Mouse (Mus musculus) CH12.LX (cell line): Measurements from ENCODE around the gene Zfhx3.

Experiments
- CHD2 ChIP-seq: IDR thresholded peaks from 2 replicates; pipeline ENCODE4 v1.6.1; 2011; ENCODE audit warnings: low read length, improper control_type of control experiment
- CTCF ChIP-seq, 2 experiments: IDR thresholded peaks in 1 of 2; conservative IDR thresholded peaks in 1 of 2; 2 replicates each; pipeline ENCODE4 v1.5.1; 2011 to 2012; ENCODE audit warnings: low read depth in 2 of 2, low read length in 2 of 2, improper control_type of control experiment in 1 of 2, inconsistent platforms in 1 of 2, mild to moderate bottlenecking in 1 of 2, moderate library complexity in 1 of 2
- GABPA ChIP-seq: IDR thresholded peaks from 2 replicates; pipeline ENCODE4 v1.6.1; 2012; ENCODE audit warnings: low read depth, low read length, improper control_type of control experiment, inconsistent platforms; ENCODE audit not compliant: insufficient replicate concordance
- MAFK ChIP-seq: IDR thresholded peaks from 2 replicates; pipeline ENCODE4 v1.6.1; 2011; ENCODE audit warnings: low read length, improper control_type of control experiment; ENCODE audit not compliant: insufficient replicate concordance
- MEF2A ChIP-seq: IDR thresholded peaks from 2 replicates; pipeline ENCODE4 v1.6.1; 2014; ENCODE audit warnings: low read depth, mild to moderate bottlenecking, inconsistent platforms, low read length, improper control_type of control experiment, borderline replicate concordance
- NRF1 ChIP-seq: IDR thresholded peaks from 2 replicates; pipeline ENCODE4 v1.6.1; 2014; ENCODE audit warnings: low read depth, mild to moderate bottlenecking, inconsistent platforms, low read length, improper control_type of control experiment, moderate library complexity
- POLR2A ChIP-seq: IDR thresholded peaks from 2 replicates; pipeline ENCODE4 v1.6.1; 2011; ENCODE audit warnings: low read depth, mild to moderate bottlenecking, improper control_type of control experiment, low read length
- RAD21 ChIP-seq: IDR thresholded peaks from 2 replicates; pipeline ENCODE4 v1.6.1; 2011; ENCODE audit warnings: low read depth, mild to moderate bottlenecking, low read length, improper control_type of control experiment, moderate library complexity
- RCOR1 ChIP-seq: conservative IDR thresholded peaks from 2 replicates; pipeline ENCODE4 v1.6.1; 2012; ENCODE audit warnings: low read depth, mild to moderate bottlenecking, inconsistent platforms, low read length, improper control_type of control experiment
- ZC3H11A ChIP-seq: IDR thresholded peaks from 2 replicates; pipeline ENCODE4 v1.6.1; 2012; ENCODE audit warnings: low read depth, mild to moderate bottlenecking, inconsistent platforms, low read length, improper control_type of control experiment

- TF ChIP-seq CTCF (conservative IDR thresholded peaks at IDR 0.05 in 1 of 2, IDR thresholded peaks at IDR 0.05 in 1 of 2; ENCODE audit: low read depth in 2 of 2, low read length in 2 of 2) (no peak), POLR2A (no peak), ZC3H11A (no peak), RAD21 (no peak), NRF1 (no peak), MEF2A (no peak), CHD2 (no peak), MAFK (no peak), RCOR1 (no peak), GABPA (no peak)
These were observed 610.1 kb downstream of the Zfhx3 start for GRCm38 (mm10) chr8:108552518-108552917.
